Mouse (Mus musculus) natural killer cell, adult 2 months (primary cell): ENCODE data around the gene Nprl2.
A peak's percentile ranks its signal among the peaks of the same experiment; 100 is the strongest.

Source experiments
- DNase-seq, 2 experiments: peaks; one replicate each; pipeline ENCODE4 v3.0.0; 2022; ENCODE audit warnings: low spot score in 2 of 2

Gene Nprl2

GRCm38 (mm10) chr9:107534408-107535202 lies 7.4 kb upstream of the Nprl2 start:
- DNase-seq = no peak

- DNase-seq = no peak
Measured at GRCm38 (mm10) chr9:107538231-107538630, 3.8 kb upstream of the Nprl2 start.

GRCm38 (mm10) chr9:107538711-107539110 lies 3.3 kb upstream of the Nprl2 start:
- DNase-seq = no peak

- DNase-seq = no peak
Measured at GRCm38 (mm10) chr9:107539940-107540339, 2.1 kb upstream of the Nprl2 start.

- DNase-seq = no peak
Measured at GRCm38 (mm10) chr9:107540420-107540819, 1.6 kb upstream of the Nprl2 start.

GRCm38 (mm10) chr9:107541005-107541404 lies 1.0 kb upstream of the Nprl2 start:
- DNase-seq = no peak

- DNase-seq = no peak
Measured at GRCm38 (mm10) chr9:107542352-107542686, 293 bp downstream of the Nprl2 start.

DNA sequence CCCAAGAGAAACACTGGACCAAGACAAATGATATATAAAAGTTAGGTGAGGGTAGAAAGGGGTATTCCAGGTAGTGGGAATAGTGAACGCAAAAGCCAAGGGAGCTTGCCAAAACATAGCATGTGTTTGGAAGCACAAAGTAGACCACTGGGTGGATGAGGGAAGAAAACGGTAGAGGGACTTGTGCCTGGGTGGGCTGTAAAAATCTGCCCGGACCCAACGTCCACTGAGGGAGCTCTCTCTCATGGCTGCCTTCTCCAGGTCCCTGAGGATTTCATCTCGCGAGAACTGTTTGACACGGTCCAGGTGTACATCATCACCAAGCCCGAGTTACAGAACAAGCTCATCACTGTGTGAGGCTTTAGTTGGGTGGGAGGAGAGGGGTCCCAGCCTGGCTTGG lies 695 bp downstream of the Nprl2 start:
- no peak for DNase-seq

- DNase-seq = no peak
Measured at GRCm38 (mm10) chr9:107543299-107543698, 1.3 kb downstream of the Nprl2 start.

DNA sequence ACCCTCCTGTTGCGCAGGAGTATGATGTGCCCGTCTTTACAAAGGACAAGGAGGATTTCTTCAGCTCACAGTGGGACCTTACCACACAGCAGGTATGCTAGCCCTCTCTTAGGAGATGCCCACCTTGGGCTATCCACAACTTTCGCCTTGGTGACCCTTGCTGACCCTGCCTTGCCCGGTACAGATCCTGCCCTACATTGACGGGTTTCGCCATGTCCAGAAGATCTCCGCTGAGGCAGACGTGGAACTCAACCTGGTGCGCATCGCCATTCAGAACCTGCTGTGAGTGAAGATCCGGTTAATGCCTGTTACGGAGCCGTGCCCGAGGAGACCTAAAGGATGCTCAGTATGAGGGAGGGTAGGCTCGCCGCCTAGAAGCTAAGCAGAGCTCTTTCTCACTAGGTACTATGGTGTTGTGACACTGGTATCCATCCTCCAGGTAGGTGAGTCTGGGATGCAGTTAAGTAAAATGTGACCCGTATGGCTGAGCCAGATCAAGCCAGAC lies 2.2 kb downstream of the Nprl2 start:
- no peak for DNase-seq

DNA sequence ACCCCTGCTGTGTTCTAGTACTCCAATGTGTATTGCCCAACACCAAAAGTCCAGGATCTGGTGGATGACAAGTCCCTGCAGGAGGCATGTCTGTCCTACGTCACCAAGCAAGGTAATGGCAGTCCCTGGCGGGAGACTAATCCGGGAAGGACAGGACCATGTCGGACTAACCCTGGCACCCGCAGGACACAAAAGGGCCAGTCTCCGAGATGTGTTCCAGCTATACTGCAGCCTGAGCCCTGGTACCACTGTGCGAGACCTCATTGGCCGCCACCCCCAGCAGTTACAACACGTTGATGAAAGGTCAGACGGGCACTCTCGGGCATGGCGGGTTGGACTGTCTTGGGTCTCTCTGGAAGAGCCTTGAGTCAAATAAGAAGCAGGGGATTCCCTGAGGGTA lies 2.7 kb downstream of the Nprl2 start:
- DNase-seq = no peak

GRCm38 (mm10) chr9:107545199-107545598 lies 3.2 kb downstream of the Nprl2 start:
- no peak for DNase-seq

DNA sequence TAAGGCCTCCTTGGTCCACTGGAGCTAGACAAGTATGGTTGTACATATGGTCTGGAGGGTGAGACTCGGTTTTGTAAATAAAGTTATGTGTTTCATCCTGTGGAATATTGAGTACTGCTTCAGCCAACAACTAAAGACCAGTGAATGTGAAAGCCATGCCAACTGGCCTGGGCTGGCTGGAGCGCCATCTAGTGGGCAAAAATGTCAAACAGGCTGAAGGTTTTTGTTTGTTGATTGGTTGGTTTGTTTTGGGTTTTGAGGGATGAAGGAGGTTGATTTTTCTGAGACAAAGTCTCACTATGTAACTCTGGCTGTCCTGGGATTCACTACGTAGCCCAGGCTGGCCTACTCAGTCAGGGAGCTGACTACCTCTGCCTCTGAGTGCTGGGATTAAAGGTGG lies 3.6 kb downstream of the Nprl2 start:
- peak; percentile 77 to 83 for DNase-seq

DNA sequence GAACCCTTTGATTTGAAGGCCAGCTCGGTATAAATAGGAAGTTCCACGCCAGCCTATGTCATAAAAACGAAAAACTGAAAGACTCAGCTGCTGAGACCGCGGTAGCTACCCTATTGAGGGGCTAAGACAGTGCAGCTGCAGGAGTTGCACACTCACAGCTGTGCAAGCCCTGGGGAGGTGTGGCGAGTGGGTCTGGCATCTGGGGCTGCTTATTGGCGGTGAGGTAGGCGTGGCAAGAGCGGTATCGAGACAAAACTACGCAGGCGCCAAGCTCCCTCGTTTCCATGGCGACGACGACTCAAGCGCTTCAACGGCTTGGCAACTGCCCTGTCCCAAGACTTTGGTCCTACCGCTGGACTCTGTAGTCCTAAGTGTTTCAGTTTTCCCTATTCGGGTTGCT lies 5.0 kb downstream of the Nprl2 start, which contains the start of gene Zmynd10:
Gene Zmynd10, plus strand, starts transcription at position 273 of the 400 bp plus-strand sequence.
- DNase-seq = peak; percentile 73 to 84

DNA sequence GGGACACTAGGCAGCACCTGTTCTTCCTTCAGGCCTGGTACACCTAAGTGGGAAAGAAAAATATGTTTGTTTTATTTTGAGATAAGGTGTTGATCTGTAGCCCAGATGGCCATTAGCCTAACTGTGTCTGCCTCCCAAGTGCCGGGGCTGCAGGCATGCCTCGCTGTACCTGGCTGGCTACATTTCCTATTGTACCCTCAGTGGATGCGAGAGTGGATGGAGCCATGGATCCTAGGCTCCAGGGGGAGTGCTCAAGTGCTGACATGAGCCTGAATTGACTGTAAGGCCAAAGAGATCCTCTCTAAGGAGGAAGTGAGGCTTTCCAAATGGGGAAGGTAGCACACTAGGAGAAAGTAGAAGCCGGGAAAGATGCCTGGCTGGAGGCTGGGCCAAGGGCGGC lies 5.9 kb downstream of the Nprl2 start:
- no peak for DNase-seq

GRCm38 (mm10) chr9:107548820-107549219 lies 6.8 kb downstream of the Nprl2 start:
- DNase-seq = no peak

- no peak for DNase-seq
Measured at GRCm38 (mm10) chr9:107549297-107550074, 7.5 kb downstream of the Nprl2 start.

DNA sequence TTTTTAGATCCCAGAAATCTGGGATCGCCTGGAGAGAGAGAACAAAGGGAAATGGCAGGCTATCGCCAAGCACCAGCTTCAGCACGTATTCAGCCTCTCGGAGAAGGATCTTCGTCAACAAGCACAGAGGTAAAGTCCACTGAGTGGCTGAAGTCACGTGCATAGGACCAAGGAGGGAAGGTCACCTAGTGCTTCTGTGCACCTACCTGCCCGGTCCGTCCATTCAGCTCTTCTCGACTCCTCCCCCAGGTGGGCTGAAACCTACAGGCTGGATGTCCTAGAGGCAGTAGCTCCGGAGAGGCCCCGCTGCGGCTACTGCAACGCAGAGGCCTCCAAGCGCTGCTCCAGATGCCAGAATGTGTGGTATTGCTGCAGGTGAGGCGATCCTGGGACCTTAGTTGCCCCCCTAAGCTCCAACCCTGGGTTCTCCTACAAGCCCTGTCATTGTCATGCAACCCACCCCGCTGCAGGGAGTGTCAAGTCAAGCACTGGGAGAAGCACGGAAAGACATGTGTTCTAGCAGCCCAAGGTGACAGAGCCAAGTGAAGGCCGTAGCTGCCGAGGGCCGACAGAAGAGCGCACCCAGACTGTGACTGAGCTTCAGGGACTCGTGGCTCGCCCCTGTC lies 8.6 kb downstream of the Nprl2 start:
- DNase-seq = no peak

DNA sequence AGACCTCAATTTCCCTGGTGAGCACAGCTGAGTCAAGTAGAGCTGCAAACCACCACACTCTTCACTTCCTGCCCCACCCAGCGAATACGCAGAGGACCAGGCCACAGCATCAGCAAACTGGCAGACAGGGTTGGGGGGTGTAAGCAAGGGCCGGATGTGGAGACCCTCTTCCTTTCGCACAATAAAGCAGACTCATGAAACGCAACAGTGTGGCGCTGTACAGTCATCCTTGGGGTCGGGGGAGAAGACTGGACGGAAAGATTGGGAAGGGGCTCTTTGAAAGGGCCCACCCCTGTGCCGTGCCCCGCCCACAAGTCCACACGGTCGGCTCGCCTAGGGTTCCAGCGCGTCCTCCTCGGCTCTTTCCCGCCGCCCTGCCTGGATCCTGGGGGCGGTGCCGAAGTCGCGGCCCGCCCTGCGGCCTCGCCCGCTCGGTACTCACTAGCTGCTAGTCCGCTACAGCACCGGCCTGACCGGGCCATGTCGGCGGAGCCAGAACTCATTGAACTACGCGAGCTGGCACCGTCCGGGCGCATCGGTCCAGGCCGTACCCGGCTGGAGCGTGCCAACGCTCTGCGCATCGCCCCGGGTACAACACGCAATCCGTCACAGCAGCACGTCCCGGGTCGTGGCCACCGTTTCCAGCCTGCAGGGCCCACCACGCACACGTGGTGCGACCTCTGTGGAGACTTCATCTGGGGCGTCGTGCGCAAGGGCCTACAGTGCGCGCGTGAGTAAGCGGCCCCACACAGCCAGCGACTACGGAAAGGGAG lies 9.3 kb downstream of the Nprl2 start, which contains the start of gene Rassf1:
Gene Rassf1, plus strand, starts transcription at position 439 of the 773 bp plus-strand sequence.
- peak; percentile 88 to 92 for DNase-seq

DNA sequence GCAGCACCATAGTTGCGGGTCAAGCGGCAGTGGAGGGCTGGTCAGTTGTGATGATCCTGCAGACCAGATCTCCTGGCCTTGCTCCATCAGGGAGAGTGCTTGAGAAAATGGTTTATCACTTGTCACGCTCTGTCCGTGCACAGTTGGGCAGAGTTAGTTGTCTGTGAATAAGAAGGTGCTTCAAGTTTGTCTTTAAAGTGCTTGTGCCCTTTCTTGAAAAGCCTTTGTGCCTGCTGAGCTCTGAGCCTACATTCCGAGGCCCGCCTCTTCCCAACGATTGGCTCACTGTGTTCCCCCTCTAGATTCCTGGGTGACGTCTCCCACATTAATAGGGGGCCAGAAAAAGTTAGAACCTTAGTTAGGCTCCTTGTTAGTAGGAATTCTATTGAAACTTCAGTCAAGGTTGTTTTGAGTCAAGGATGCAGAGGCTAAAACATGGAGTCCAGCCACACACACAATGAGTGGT lies 9.9 kb downstream of the Nprl2 start:
- DNase-seq = no peak

DNA sequence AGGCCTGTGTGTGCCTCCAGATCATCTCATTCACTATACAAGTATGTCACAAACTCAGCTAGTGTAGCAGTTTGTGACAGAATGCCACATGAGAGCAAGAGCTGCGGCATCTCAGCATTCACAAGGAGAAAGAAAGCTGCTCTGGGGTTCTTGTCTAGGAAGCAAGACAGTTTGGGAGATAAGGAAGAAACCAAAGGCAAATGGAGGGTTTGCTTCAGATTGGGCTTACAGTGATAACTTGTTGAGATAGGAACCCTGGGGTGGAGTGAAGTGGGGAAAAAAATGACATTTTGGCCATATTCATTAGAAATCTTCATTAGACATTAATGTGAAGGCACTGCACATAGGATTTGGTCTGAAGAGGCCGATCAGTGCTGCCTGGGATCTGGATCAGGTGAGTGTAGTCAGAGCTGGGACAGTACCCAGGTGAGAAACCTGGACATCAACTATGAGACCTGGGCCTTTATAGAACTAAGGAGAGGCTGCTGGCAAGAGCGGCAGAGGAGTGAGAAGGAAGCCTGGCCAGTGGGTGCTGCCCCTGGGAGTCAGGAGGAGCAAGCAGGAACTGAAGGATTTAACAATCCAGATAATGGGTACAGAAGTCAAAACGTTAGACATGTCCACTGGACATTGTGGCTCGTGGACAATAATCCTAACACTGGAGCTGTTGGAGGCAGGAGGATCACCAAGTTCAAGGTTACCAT lies 10.8 kb downstream of the Nprl2 start:
- DNase-seq = no peak
